7 mouse cellular contexts compared by ENCODE assay signal in genomic region chr11:118998540-118999265, GRCm38 (mm10). TPM values are rescaled to one million over a fixed set of nuclear protein-coding genes. Genes with fewer than 3 reads are reported as not detected.
DNase-seq lines count a peak whose midpoint lies in the region; ATAC-seq lines count a peak whose summit lies in the region.

No protein-coding gene starts in this region.

- H3K9ac ChIP-seq in intestine, embryonic 15.5 days = no peak overlapping the region
- H3K9ac ChIP-seq in midbrain, embryonic 13.5 days (replicated peaks) = peak overlapping the region; percentile 58

- ATAC-seq in intestine, embryonic 15.5 days = peak; percentile 48; the same call in 1 of the 2 replicates
- ATAC-seq in midbrain, embryonic 13.5 days = peak; percentile 85

- peak overlapping the region; percentile 50 for H3K4me2 ChIP-seq in intestine, embryonic 15.5 days (replicated peaks)
- peak overlapping the region; percentile 58 for H3K4me2 ChIP-seq in midbrain, embryonic 13.5 days (replicated peaks)

- 12% methylated on average over 30 of the region's 30 CpGs for WGBS in intestine, embryonic 15.5 days
- 6% methylated on average over 30 of the region's 30 CpGs for WGBS in midbrain, embryonic 13.5 days

- intact Hi-C loops in left cerebral cortex, postnatal 14 days (cut with DNase I) = loop anchor here (2.0 to 5.0 kb wide), 2 partner anchors 24 to 39 kb away; partner anchors contain the start of gene Cbx2

- 0 out of 2 replicates have a peak overlapping the region, but pooled peaks have one; percentile 15 for H3K4me3 ChIP-seq in intestine, embryonic 15.5 days (replicated peaks)
- peak overlapping the region; percentile 30 for H3K4me3 ChIP-seq in midbrain, embryonic 13.5 days (replicated peaks)

- H3K27me3 ChIP-seq in intestine, embryonic 15.5 days (replicated peaks) = peaks cover 16% of the 10 kb centered on the region
- 0 out of 2 replicates have a peak, but pooled peaks cover 8% of the 10 kb centered on the region for H3K27me3 ChIP-seq in midbrain, embryonic 13.5 days

- no peaks in the 10 kb centered on the region for H3K36me3 ChIP-seq in intestine, embryonic 15.5 days
- H3K36me3 ChIP-seq in midbrain, embryonic 13.5 days = no peaks in the 10 kb centered on the region

- no peak overlapping the region for H3K27ac ChIP-seq in intestine, embryonic 15.5 days
- peak overlapping the region; percentile 87 for H3K27ac ChIP-seq in midbrain, embryonic 13.5 days

- DNase-seq in adrenal gland, adult (ENCODE audit: inconsistent age in 2 of 2, low spot score in 1 of 2) = peak; percentile 73 to 92
- DNase-seq in embryo, embryonic 11 days = peak; percentile 94
- DNase-seq in gastrocnemius, postnatal 4 days (ENCODE audit: low spot score in 2 of 2) = peak; percentile 67 to 75
- peak; percentile 91 to 93 for DNase-seq in left cerebral cortex, postnatal 14 days (ENCODE audit: low spot score in 2 of 2)
- DNase-seq in spleen, adult 12 weeks (ENCODE audit: low spot score) = peak; percentile 45

- H3K4me1 ChIP-seq in intestine, embryonic 15.5 days (replicated peaks) = peaks cover 16% of the 10 kb centered on the region
- peaks cover 42% of the 10 kb centered on the region for H3K4me1 ChIP-seq in midbrain, embryonic 13.5 days (replicated peaks)

- no peaks in the 10 kb centered on the region for H3K9me3 ChIP-seq in intestine, embryonic 15.5 days
- H3K9me3 ChIP-seq in midbrain, embryonic 13.5 days = no peaks in the 10 kb centered on the region

RNA-seq across cellular contexts. Expression of gene Enpp7, which starts 10.7 kb away (rescaled TPM):
- total RNA-seq in gastrocnemius, postnatal 4 days (2021) = not detected
- 0.09 and 0.25 TPM in 2 replicates for polyA plus RNA-seq in intestine, embryonic 15.5 days (2015; fragmentation: Nextera tagmentation; extraction: Ambion mirVana)
- total RNA-seq in left cerebral cortex, postnatal 14 days (2021) = not detected
- not detected in 2 replicates for polyA plus RNA-seq in midbrain, embryonic 13.5 days (2015; fragmentation: Nextera tagmentation; extraction: Ambion mirVana)

RNA-seq across cellular contexts. Expression of gene Cbx2, which starts 24.1 kb away (rescaled TPM):
- 1 to 10 TPM; 5.4 to 5.6 TPM for total RNA-seq in gastrocnemius, postnatal 4 days (2021)
- polyA plus RNA-seq in intestine, embryonic 15.5 days (2015; fragmentation: Nextera tagmentation; extraction: Ambion mirVana) = 24.8 and 27.0 TPM in 2 replicates
- total RNA-seq in left cerebral cortex, postnatal 14 days (2021) = 1 to 10 TPM; 2.4 to 3.4 TPM
- 34.7 and 35.5 TPM in 2 replicates for polyA plus RNA-seq in midbrain, embryonic 13.5 days (2015; fragmentation: Nextera tagmentation; extraction: Ambion mirVana)

RNA-seq across cellular contexts. Expression of gene Cbx8, which starts 42.1 kb away (rescaled TPM):
- total RNA-seq in gastrocnemius, postnatal 4 days (2021) = 1 to 10 TPM; 4.6 to 5.3 TPM
- polyA plus RNA-seq in intestine, embryonic 15.5 days (2015; fragmentation: Nextera tagmentation; extraction: Ambion mirVana) = 7.4 and 7.9 TPM in 2 replicates
- 10 to 100 TPM; 12.9 to 15.4 TPM for total RNA-seq in left cerebral cortex, postnatal 14 days (2021)
- 9.8 and 15.2 TPM in 2 replicates for polyA plus RNA-seq in midbrain, embryonic 13.5 days (2015; fragmentation: Nextera tagmentation; extraction: Ambion mirVana)
